Mouse (Mus musculus): ENCODE results near the gene Parp4. TPM values are rescaled to one million over a fixed set of nuclear protein-coding genes. Genes with fewer than 3 reads are reported as not detected.

The Parp4 gene
- polyA plus RNA-seq, 1 experiment from 2014 or later, result 0.87 TPM

GRCm38 (mm10) chr14:56617470-56617869 is 42.1 kb downstream of the Parp4 start:
- no peaks in the 10 kb centered on the region for H3K4me1 ChIP-seq (replicated peaks)
- no peak overlapping the region for H3K27ac ChIP-seq
- no peaks in the 10 kb centered on the region for H3K9me3 ChIP-seq
- no peak overlapping the region for H3K4me2 ChIP-seq (replicated peaks)
- WGBS, result 76% methylated on average over 1 of the region's 1 CpGs
- no peak for ATAC-seq
- no peaks in the 10 kb centered on the region for H3K36me3 ChIP-seq
- H3K9ac ChIP-seq (replicated peaks), result no peak overlapping the region
- H3K4me3 ChIP-seq (replicated peaks), result no peak overlapping the region
- H3K27me3 ChIP-seq, result no peaks in the 10 kb centered on the region

- H3K27me3 ChIP-seq, result no peaks in the 10 kb centered on the region
- H3K4me2 ChIP-seq (replicated peaks), result no peak overlapping the region
- no peaks in the 10 kb centered on the region for H3K36me3 ChIP-seq
- no peak for ATAC-seq
- H3K27ac ChIP-seq, result no peak overlapping the region
- H3K9me3 ChIP-seq, result no peaks in the 10 kb centered on the region
- no peak overlapping the region for H3K9ac ChIP-seq (replicated peaks)
- H3K4me3 ChIP-seq (replicated peaks), result no peak overlapping the region
- WGBS, result 94% methylated on average over 8 of the region's 8 CpGs
- H3K4me1 ChIP-seq (replicated peaks), result no peaks in the 10 kb centered on the region
Measured at GRCm38 (mm10) chr14:56620425-56620824, 45.0 kb downstream of the Parp4 start.

GRCm38 (mm10) chr14:56626202-56626601 is 50.8 kb downstream of the Parp4 start:
- Histone ChIP-seq H3K27me3 (no peaks in the 10 kb centered on the region), H3K4me3 (replicated peaks) (no peak overlapping the region), H3K9me3 (no peaks in the 10 kb centered on the region), H3K4me2 (replicated peaks) (no peak overlapping the region), H3K27ac (no peak overlapping the region), H3K4me1 (replicated peaks) (no peaks in the 10 kb centered on the region), H3K36me3 (no peaks in the 10 kb centered on the region), H3K9ac (replicated peaks) (no peak overlapping the region)
- 94% methylated on average over 4 of the region's 4 CpGs for WGBS
- ATAC-seq, result no peak

GRCm38 (mm10) chr14:56628336-56628735 is 52.9 kb downstream of the Parp4 start:
- Histone ChIP-seq H3K27ac (no peak overlapping the region), H3K4me3 (replicated peaks) (no peak overlapping the region), H3K9ac (replicated peaks) (no peak overlapping the region), H3K4me1 (replicated peaks) (no peaks in the 10 kb centered on the region), H3K4me2 (replicated peaks) (no peak overlapping the region), H3K9me3 (no peaks in the 10 kb centered on the region), H3K27me3 (no peaks in the 10 kb centered on the region), H3K36me3 (no peaks in the 10 kb centered on the region)
- ATAC-seq, result no peak
- WGBS, result 93% methylated on average over 3 of the region's 3 CpGs

GRCm38 (mm10) chr14:56631109-56631508 is 55.7 kb downstream of the Parp4 start:
- H3K27me3 ChIP-seq, result no peaks in the 10 kb centered on the region
- ATAC-seq, result no peak
- no peaks in the 10 kb centered on the region for H3K4me1 ChIP-seq (replicated peaks)
- H3K36me3 ChIP-seq, result no peaks in the 10 kb centered on the region
- H3K4me2 ChIP-seq (replicated peaks), result no peak overlapping the region
- H3K4me3 ChIP-seq (replicated peaks), result no peak overlapping the region
- 94% methylated on average over 2 of the region's 2 CpGs for WGBS
- no peak overlapping the region for H3K9ac ChIP-seq (replicated peaks)
- H3K9me3 ChIP-seq, result no peaks in the 10 kb centered on the region
- no peak overlapping the region for H3K27ac ChIP-seq

GRCm38 (mm10) chr14:56647206-56647605 is 71.8 kb downstream of the Parp4 start:
- no peaks in the 10 kb centered on the region for H3K9me3 ChIP-seq
- WGBS, result 62% methylated on average over 7 of the region's 7 CpGs
- no peak for ATAC-seq

GRCm38 (mm10) chr14:56649448-56649847 is 74.0 kb downstream of the Parp4 start:
- Histone ChIP-seq H3K9ac (replicated peaks) (no peak overlapping the region), H3K4me3 (replicated peaks) (no peak overlapping the region), H3K36me3 (no peaks in the 10 kb centered on the region), H3K9me3 (0 out of 2 replicates have a peak, but pooled peaks cover 6% of the 10 kb centered on the region), H3K4me1 (replicated peaks) (no peaks in the 10 kb centered on the region), H3K27me3 (no peaks in the 10 kb centered on the region), H3K27ac (no peak overlapping the region), H3K4me2 (replicated peaks) (no peak overlapping the region)
- ATAC-seq, result no peak

More at GRCm38 (mm10) chr14:56647206-56647605, 71.8 kb downstream of the Parp4 start:
- Histone ChIP-seq H3K4me2 (replicated peaks) (no peak overlapping the region), H3K36me3 (no peaks in the 10 kb centered on the region), H3K4me3 (replicated peaks) (no peak overlapping the region), H3K4me1 (replicated peaks) (no peaks in the 10 kb centered on the region), H3K27me3 (no peaks in the 10 kb centered on the region), H3K27ac (no peak overlapping the region), H3K9ac (replicated peaks) (no peak overlapping the region)

GRCm38 (mm10) chr14:56665651-56666050 is 90.2 kb downstream of the Parp4 start:
- 76% methylated on average over 5 of the region's 5 CpGs for WGBS

GRCm38 (mm10) chr14:56666909-56667308 is 91.5 kb downstream of the Parp4 start:
- Histone ChIP-seq H3K4me1 (replicated peaks) (peaks cover 28% of the 10 kb centered on the region), H3K36me3 (no peaks in the 10 kb centered on the region), H3K4me2 (replicated peaks) (peak overlapping the region; percentile 58), H3K27me3 (no peaks in the 10 kb centered on the region), H3K9me3 (no peaks in the 10 kb centered on the region), H3K4me3 (replicated peaks) (peak overlapping the region; percentile 86; the same call in 1 of the 2 replicates), H3K9ac (replicated peaks) (no peak overlapping the region), H3K27ac (no peak overlapping the region)
- 82% methylated on average over 3 of the region's 3 CpGs for WGBS
- ATAC-seq, result no peak

More at GRCm38 (mm10) chr14:56665651-56666050, 90.2 kb downstream of the Parp4 start:
- ATAC-seq, result no peak
- Histone ChIP-seq H3K4me1 (replicated peaks) (peaks cover 22% of the 10 kb centered on the region), H3K27me3 (no peaks in the 10 kb centered on the region), H3K4me2 (replicated peaks) (no peak overlapping the region), H3K4me3 (replicated peaks) (no peak overlapping the region), H3K9ac (replicated peaks) (no peak overlapping the region), H3K27ac (no peak overlapping the region), H3K9me3 (no peaks in the 10 kb centered on the region), H3K36me3 (no peaks in the 10 kb centered on the region)

- Histone ChIP-seq H3K4me3 (replicated peaks) (peak within 1 kb of the TSS; percentile 86), H3K27me3 (no peaks in the 10 kb centered on the region), H3K9ac (replicated peaks) (peak within 1 kb of the TSS; percentile 85), H3K4me1 (replicated peaks) (peaks cover 28% of the 10 kb centered on the region), H3K4me2 (replicated peaks) (peak within 1 kb of the TSS; percentile 80), H3K36me3 (peaks cover 10% of the 10 kb centered on the region), H3K9me3 (no peaks in the 10 kb centered on the region), H3K27ac (peak within 1 kb of the TSS; percentile 94)
- WGBS, result under 1% methylated on average over 70 of the region's 70 CpGs
- ATAC-seq, result peak; percentile 100
Measured at GRCm38 (mm10) chr14:56667969-56668802, 92.8 kb downstream of the Parp4 start, which contains the start of gene Mphosph8. Gene Mphosph8 (plus strand): TSS chr14:56668248.

GRCm38 (mm10) chr14:56669046-56669620 is 93.7 kb downstream of the Parp4 start:
- H3K27ac ChIP-seq, result peak overlapping the region; percentile 94; the same call in 1 of the 2 replicates
- peaks cover 28% of the 10 kb centered on the region for H3K4me1 ChIP-seq (replicated peaks)
- peaks cover 13% of the 10 kb centered on the region for H3K36me3 ChIP-seq
- peak overlapping the region; percentile 85 for H3K9ac ChIP-seq (replicated peaks)
- peak overlapping the region; percentile 80 for H3K4me2 ChIP-seq (replicated peaks)
- no peak for ATAC-seq
- WGBS, result 8% methylated on average over 13 of the region's 13 CpGs
- H3K9me3 ChIP-seq, result no peaks in the 10 kb centered on the region
- H3K27me3 ChIP-seq, result no peaks in the 10 kb centered on the region
- H3K4me3 ChIP-seq (replicated peaks), result peak overlapping the region; percentile 86

GRCm38 (mm10) chr14:56685426-56685825 is 110.0 kb downstream of the Parp4 start:
- H3K4me2 ChIP-seq (replicated peaks), result no peak overlapping the region
- no peak overlapping the region for H3K27ac ChIP-seq
- no peaks in the 10 kb centered on the region for H3K27me3 ChIP-seq
- no peak overlapping the region for H3K9ac ChIP-seq (replicated peaks)
- ATAC-seq, result no peak
- no peak overlapping the region for H3K4me3 ChIP-seq (replicated peaks)
- H3K9me3 ChIP-seq, result no peaks in the 10 kb centered on the region
- WGBS, result 93% methylated on average over 1 of the region's 1 CpGs
- H3K36me3 ChIP-seq, result peaks cover 79% of the 10 kb centered on the region
- no peaks in the 10 kb centered on the region for H3K4me1 ChIP-seq (replicated peaks)
